In the genomic region with DNA sequence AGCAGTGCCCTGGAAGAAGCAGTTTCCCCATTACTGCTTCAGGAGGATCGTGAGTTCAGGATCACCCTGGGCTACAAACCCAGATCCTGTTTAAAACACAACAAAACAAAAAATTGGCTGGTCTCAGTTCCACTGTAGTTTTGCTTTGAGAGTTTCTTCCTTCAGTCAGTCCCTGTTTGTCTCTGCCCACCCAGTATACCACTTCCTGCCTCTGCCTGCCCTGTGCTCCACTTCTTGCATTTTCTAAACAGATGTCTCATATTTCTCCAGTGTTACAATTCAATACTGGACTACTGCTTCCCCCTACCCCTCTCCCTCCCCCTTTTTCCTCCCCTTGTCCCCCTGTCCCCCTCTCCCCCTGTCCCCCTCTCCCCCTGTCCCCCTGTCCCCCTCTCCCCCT, we compare ENCODE assay signal across 12 mouse cellular contexts.
A peak's percentile ranks its signal among the peaks of the same experiment; 100 is the strongest.
DNase-seq lines count a peak whose midpoint lies in the region; ATAC-seq and TF ChIP-seq lines count a peak whose summit lies in the region.
"Had no signal": no experiment of that assay in that cellular context is flagged by ENCODE, and none has a peak within 500 bp of the region (broad histone marks: within the 10 kb centered on the region; RNA-seq: fewer than 3 reads in every experiment).

No protein-coding gene starts in this region.

- no peak for TF ChIP-seq POLR2A in bone marrow macrophage, adult 2 months (IDR thresholded peaks at IDR 0.05; ENCODE audit: borderline replicate concordance, low read depth, low read length)

- H3K4me2 ChIP-seq in midbrain, postnatal 0 days (ENCODE audit: low read depth, low read length, poor library complexity, severe bottlenecking): no peak overlapping the region
- H3K4me2 ChIP-seq in liver, postnatal 0 days (ENCODE audit: low read depth, low read length): no peak overlapping the region
- no peak overlapping the region for H3K4me2 ChIP-seq in forebrain, embryonic 11.5 days (ENCODE audit: low read depth, low read length, severe bottlenecking)
- H3K4me2 ChIP-seq: heart, embryonic 11.5 days; liver, embryonic 13.5 days had no signal

- H3K4me3 ChIP-seq in midbrain, embryonic 10.5 days: no peak overlapping the region
- no peak overlapping the region for H3K4me3 ChIP-seq in midbrain, postnatal 0 days (ENCODE audit: low read depth, low read length)
- H3K4me3 ChIP-seq in bone marrow macrophage, adult 2 months (ENCODE audit: insufficient read depth, low read length): no peak overlapping the region
- no peak overlapping the region for H3K4me3 ChIP-seq in liver, postnatal 0 days (ENCODE audit: low read depth, low read length)
- H3K4me3 ChIP-seq in forebrain, embryonic 11.5 days (ENCODE audit: low read depth, low read length): no peak overlapping the region
- H3K4me3 ChIP-seq: liver, embryonic 13.5 days had no signal

- no peaks in the 10 kb centered on the region for H3K36me3 ChIP-seq in midbrain, embryonic 10.5 days
- H3K36me3 ChIP-seq in midbrain, postnatal 0 days (ENCODE audit: insufficient read depth, low read length): no peaks in the 10 kb centered on the region
- H3K36me3 ChIP-seq in liver, postnatal 0 days (replicated peaks; ENCODE audit: insufficient read depth, low read length): no peaks in the 10 kb centered on the region
- H3K36me3 ChIP-seq in forebrain, embryonic 11.5 days (ENCODE audit: control insufficient read depth, insufficient read depth, low read length): no peaks in the 10 kb centered on the region
- H3K36me3 ChIP-seq: liver, embryonic 13.5 days had no signal

- H3K27ac ChIP-seq in midbrain, embryonic 10.5 days (replicated peaks): peak overlapping the region; percentile 74
- H3K27ac ChIP-seq in midbrain, postnatal 0 days (ENCODE audit: low read depth, low read length): no peak overlapping the region
- H3K27ac ChIP-seq in bone marrow macrophage, adult 2 months (ENCODE audit: insufficient read depth, low read depth, low read length): peak overlapping the region; percentile 38
- no peak overlapping the region for H3K27ac ChIP-seq in liver, postnatal 0 days (ENCODE audit: low read depth)
- no peak overlapping the region for H3K27ac ChIP-seq in forebrain, embryonic 11.5 days (ENCODE audit: low read depth, low read length)
- H3K27ac ChIP-seq: liver, embryonic 13.5 days had no signal

- TF ChIP-seq CTCF in midbrain, postnatal 0 days (IDR thresholded peaks at IDR 0.05): no peak
- TF ChIP-seq CTCF in bone marrow macrophage, adult 2 months (IDR thresholded peaks at IDR 0.05; ENCODE audit: low read depth, low read length): no peak
- no peak for TF ChIP-seq CTCF in liver, postnatal 0 days (IDR thresholded peaks at IDR 0.05; ENCODE audit: low read depth)

- 78% methylated on average over 1 of the region's 1 CpGs for WGBS in midbrain, embryonic 10.5 days
- 80% methylated on average over 1 of the region's 1 CpGs for WGBS in midbrain, postnatal 0 days
- 39% methylated on average over 1 of the region's 1 CpGs for WGBS in liver, postnatal 0 days (ENCODE audit: insufficient replicate concordance)
- WGBS in forebrain, embryonic 11.5 days: 91% methylated on average over 1 of the region's 1 CpGs

- H3K9me3 ChIP-seq in midbrain, embryonic 10.5 days (replicated peaks): no peaks in the 10 kb centered on the region
- no peaks in the 10 kb centered on the region for H3K9me3 ChIP-seq in midbrain, postnatal 0 days (ENCODE audit: low read length)
- H3K9me3 ChIP-seq in liver, postnatal 0 days (ENCODE audit: low read length): no peaks in the 10 kb centered on the region
- H3K9me3 ChIP-seq in forebrain, embryonic 11.5 days (ENCODE audit: control insufficient read depth, low read length): no peaks in the 10 kb centered on the region
- H3K9me3 ChIP-seq: liver, embryonic 13.5 days had no signal

- no peak for ATAC-seq in midbrain, postnatal 0 days (ENCODE audit: low FRiP score)
- peak; percentile 61 for ATAC-seq in megakaryocyte progenitor cell, adult 5-6 weeks (replicated peaks; ENCODE audit: poor library complexity)
- no peak for ATAC-seq in liver, postnatal 0 days
- no peak for ATAC-seq in forebrain, embryonic 11.5 days (replicated peaks; ENCODE audit: low FRiP score)

- H3K9ac ChIP-seq in midbrain, postnatal 0 days (replicated peaks; ENCODE audit: low read length, poor library complexity, severe bottlenecking): no peak overlapping the region
- H3K9ac ChIP-seq in liver, postnatal 0 days (replicated peaks): no peak overlapping the region
- H3K9ac ChIP-seq in forebrain, embryonic 11.5 days (ENCODE audit: low read length): no peak overlapping the region
- H3K9ac ChIP-seq: liver, embryonic 13.5 days had no signal

- TF ChIP-seq EP300 in liver, postnatal 0 days (IDR thresholded peaks at IDR 0.05; ENCODE audit: low read depth): no peak

- no peaks in the 10 kb centered on the region for H3K27me3 ChIP-seq in midbrain, embryonic 10.5 days (ENCODE audit: low read depth, poor library complexity, severe bottlenecking)
- H3K27me3 ChIP-seq in midbrain, postnatal 0 days (ENCODE audit: insufficient read depth, low read length): no peaks in the 10 kb centered on the region
- H3K27me3 ChIP-seq in liver, postnatal 0 days (ENCODE audit: insufficient read depth, low read length): no peaks in the 10 kb centered on the region
- no peaks in the 10 kb centered on the region for H3K27me3 ChIP-seq in forebrain, embryonic 11.5 days (ENCODE audit: control insufficient read depth, insufficient read depth, low read length)
- H3K27me3 ChIP-seq: liver, embryonic 13.5 days had no signal

- DNase-seq in midbrain, embryonic 10.5 days (ENCODE audit: low spot score): no peak
- no peak for DNase-seq in midbrain, postnatal 0 days (ENCODE audit: low spot score)
- no peak for DNase-seq in adrenal gland, adult (ENCODE audit: inconsistent age in 2 of 2, low spot score in 1 of 2)
- DNase-seq in liver, postnatal 0 days: no peak
- DNase-seq in forebrain, embryonic 11.5 days (ENCODE audit: low spot score): no peak
- DNase-seq: cerebellum, adult 18-20 months; kidney, adult 18-20 months; left cerebral cortex, postnatal 4 days; liver, embryonic 13.5 days had no signal

- H3K4me1 ChIP-seq in midbrain, embryonic 10.5 days: peaks cover 31% of the 10 kb centered on the region
- H3K4me1 ChIP-seq in midbrain, postnatal 0 days (ENCODE audit: insufficient read depth, low read length): no peaks in the 10 kb centered on the region
- peaks cover 25% of the 10 kb centered on the region for H3K4me1 ChIP-seq in bone marrow macrophage, adult 2 months (ENCODE audit: control insufficient read depth, insufficient read depth, low read length)
- no peaks in the 10 kb centered on the region for H3K4me1 ChIP-seq in liver, postnatal 0 days (ENCODE audit: insufficient read depth)
- no peaks in the 10 kb centered on the region; the same call in 1 of the 2 replicates for H3K4me1 ChIP-seq in forebrain, embryonic 11.5 days (replicated peaks; ENCODE audit: control insufficient read depth, insufficient read depth, low read length)
- H3K4me1 ChIP-seq: liver, embryonic 13.5 days had no signal

Comparison
In these comparisons a context has a peak if more than half of its experiments do, and no peak if none do; other contexts are left out.
1. H3K27ac ChIP-seq: peak in midbrain, embryonic 10.5 days (single experiment) and bone marrow macrophage, adult 2 months (single experiment); none in midbrain, postnatal 0 days (single experiment), liver, postnatal 0 days (single experiment) and forebrain, embryonic 11.5 days (single experiment).